8 mouse cellular contexts compared by ENCODE assay signal in genomic region chr6:8509551-8509950, GRCm38 (mm10). TPM values are rescaled to one million over a fixed set of nuclear protein-coding genes. Genes with fewer than 3 reads are reported as not detected.
DNase-seq lines count a peak whose midpoint lies in the region; ATAC-seq and TF ChIP-seq lines count a peak whose summit lies in the region.

Glcci1 (plus strand) TSS chr6:8509600.

- H3K4me2 ChIP-seq in embryonic facial prominence, embryonic 14.5 days (ENCODE audit: low read depth, low read length), result peak within 1 kb of the TSS; percentile 74
- H3K4me2 ChIP-seq in heart, embryonic 16.5 days (ENCODE audit: low read depth, low read length), result peak within 1 kb of the TSS; percentile 81
- H3K4me2 ChIP-seq in lung, embryonic 16.5 days (ENCODE audit: low read depth, low read length), result peak within 1 kb of the TSS; percentile 84

- H3K27me3 ChIP-seq in embryonic facial prominence, embryonic 14.5 days (replicated peaks; ENCODE audit: control insufficient read depth, insufficient read depth, low read length), result no peaks in the 10 kb centered on the region
- H3K27me3 ChIP-seq in heart, embryonic 16.5 days (ENCODE audit: control insufficient read depth, insufficient read depth, low read length), result no peaks in the 10 kb centered on the region
- H3K27me3 ChIP-seq in lung, embryonic 16.5 days (ENCODE audit: control insufficient read depth, insufficient read depth, low read depth, low read length), result no peaks in the 10 kb centered on the region

- H3K9ac ChIP-seq in embryonic facial prominence, embryonic 14.5 days (ENCODE audit: low read depth, low read length), result peak within 1 kb of the TSS; percentile 95
- H3K9ac ChIP-seq in heart, embryonic 16.5 days (ENCODE audit: low read length), result peak within 1 kb of the TSS; percentile 98
- peak within 1 kb of the TSS; percentile 95 for H3K9ac ChIP-seq in lung, embryonic 16.5 days (ENCODE audit: low read length)

- no peak for TF ChIP-seq CTCF in olfactory bulb, adult 2 months (IDR thresholded peaks at IDR 0.05; ENCODE audit: insufficient read depth, low read depth, low read length)

- H3K4me3 ChIP-seq in embryonic facial prominence, embryonic 14.5 days (ENCODE audit: low read depth, low read length), result peak within 1 kb of the TSS; percentile 88
- peak within 1 kb of the TSS; percentile 95 for H3K4me3 ChIP-seq in heart, embryonic 16.5 days (ENCODE audit: low read length)
- H3K4me3 ChIP-seq in lung, embryonic 16.5 days (ENCODE audit: low read length), result peak within 1 kb of the TSS; percentile 94
- peak within 1 kb of the TSS; percentile 96 for H3K4me3 ChIP-seq in olfactory bulb, adult 2 months (ENCODE audit: insufficient read depth, low read depth, low read length)

- peak; percentile 86 for DNase-seq in CD4-positive helper T cell, adult 2 months (ENCODE audit: low read depth, low spot score)
- DNase-seq in R1 (ENCODE audit: low read depth, low spot score), result peak; percentile 42
- peak; percentile 84 for DNase-seq in embryonic facial prominence, embryonic 14.5 days (ENCODE audit: low spot score)
- DNase-seq in layer of hippocampus, postnatal 10 days (ENCODE audit: low spot score in 2 of 2), result peak in 1 of 2 experiments; percentile 84
- DNase-seq in thymus, postnatal 25 days, result peak; percentile 82

- H3K4me1 ChIP-seq in embryonic facial prominence, embryonic 14.5 days (ENCODE audit: control insufficient read depth, insufficient read depth, low read length), result peaks cover 17% of the 10 kb centered on the region
- peaks cover 8% of the 10 kb centered on the region; the same call in 1 of the 2 replicates for H3K4me1 ChIP-seq in heart, embryonic 16.5 days (ENCODE audit: control insufficient read depth, insufficient read depth, low read length)
- H3K4me1 ChIP-seq in lung, embryonic 16.5 days (replicated peaks; ENCODE audit: control insufficient read depth, insufficient read depth, low read length), result peaks cover 21% of the 10 kb centered on the region
- 0 out of 2 replicates have a peak, but pooled peaks cover 2% of the 10 kb centered on the region for H3K4me1 ChIP-seq in olfactory bulb, adult 2 months (ENCODE audit: control insufficient read depth, insufficient read depth, low read length)

- no CpG with 5 or more reads among the region's 69 CpGs for WGBS in embryonic facial prominence, embryonic 14.5 days
- under 1% methylated on average over 36 of the region's 69 CpGs for WGBS in heart, embryonic 16.5 days
- 2% methylated on average over 19 of the region's 69 CpGs for WGBS in lung, embryonic 16.5 days
- under 1% methylated on average over 57 of the region's 69 CpGs for WGBS in olfactory bulb, adult 2 months

- no peaks in the 10 kb centered on the region for H3K36me3 ChIP-seq in embryonic facial prominence, embryonic 14.5 days (ENCODE audit: control insufficient read depth, insufficient read depth, low read length)
- H3K36me3 ChIP-seq in heart, embryonic 16.5 days (ENCODE audit: control insufficient read depth, insufficient read depth), result no peaks in the 10 kb centered on the region
- H3K36me3 ChIP-seq in lung, embryonic 16.5 days (ENCODE audit: control insufficient read depth, insufficient read depth, low read length), result no peaks in the 10 kb centered on the region

- no peak for TF ChIP-seq POLR2A in olfactory bulb, adult 2 months (IDR thresholded peaks at IDR 0.05; ENCODE audit: insufficient read depth, low read depth, low read length)

- ATAC-seq in embryonic facial prominence, embryonic 14.5 days (ENCODE audit: low read depth), result peak; percentile 78
- peak; percentile 84 for ATAC-seq in heart, embryonic 16.5 days (replicated peaks; ENCODE audit: extremely low read depth, insufficient read depth, low FRiP score)
- ATAC-seq in lung, embryonic 16.5 days (ENCODE audit: low read depth), result peak; percentile 89

- H3K9me3 ChIP-seq in embryonic facial prominence, embryonic 14.5 days (ENCODE audit: control insufficient read depth, low read length), result no peaks in the 10 kb centered on the region
- no peaks in the 10 kb centered on the region for H3K9me3 ChIP-seq in heart, embryonic 16.5 days (replicated peaks; ENCODE audit: control insufficient read depth, low read length)
- H3K9me3 ChIP-seq in lung, embryonic 16.5 days (ENCODE audit: control insufficient read depth, low read length), result no peaks in the 10 kb centered on the region

- H3K27ac ChIP-seq in embryonic facial prominence, embryonic 14.5 days (replicated peaks; ENCODE audit: low read depth, low read length), result peak within 1 kb of the TSS; percentile 98
- H3K27ac ChIP-seq in heart, embryonic 16.5 days (ENCODE audit: low read length), result peak within 1 kb of the TSS; percentile 99
- peak within 1 kb of the TSS; percentile 97 for H3K27ac ChIP-seq in lung, embryonic 16.5 days (ENCODE audit: low read length)
- H3K27ac ChIP-seq in olfactory bulb, adult 2 months (ENCODE audit: insufficient read depth, low read depth, low read length), result peak within 1 kb of the TSS; percentile 96

RNA-seq across cellular contexts. Expression of gene Glcci1, which starts in this region (rescaled TPM):
- polyA plus RNA-seq in embryonic facial prominence, embryonic 14.5 days (2014; fragmentation: Nextera tagmentation; extraction: Ambion mirVana), result 8.7 and 9.0 TPM in 2 replicates
- polyA plus RNA-seq in heart, embryonic 16.5 days (2015; fragmentation: Nextera tagmentation; extraction: Ambion mirVana), result 2.5 and 4.0 TPM in 2 replicates
- 10 to 100 TPM; 29.3 to 36.4 TPM for total RNA-seq in layer of hippocampus, postnatal 10 days (2021)
- polyA plus RNA-seq in lung, embryonic 16.5 days (2015; fragmentation: Nextera tagmentation; extraction: Ambion mirVana), result 3.8 and 6.2 TPM in 2 replicates
- 189 TPM in 1 of 2 replicates, not detected in the other for polyA plus RNA-seq in olfactory bulb, adult 2 months (2012; ENCODE audit: insufficient read depth, insufficient read length, low replicate concordance, missing spikeins)

Comparison
In these comparisons a context has a peak if more than half of its experiments do, and no peak if none do; other contexts are left out.
1. RNA of gene Glcci1 (polyA plus RNA-seq): 189 TPM in olfactory bulb, adult 2 months; 8.7 to 9.0 TPM in embryonic facial prominence, embryonic 14.5 days, 3.8 to 6.2 TPM in lung, embryonic 16.5 days and 2.5 to 4.0 TPM in heart, embryonic 16.5 days; every median in the first group is over 10 times any median in the second.
2. Peak in every context shown above with its lines, with median percentiles within 50 percentile points of each other: ATAC-seq, H3K27ac ChIP-seq, H3K4me2 ChIP-seq, H3K4me3 ChIP-seq and H3K9ac ChIP-seq.